Mouse (Mus musculus): Measurements from ENCODE around the gene Olfr1047.
"Not testable (repeated sequence)": the region's sequence is repeated elsewhere in the genome, so short reads cannot be mapped to it uniquely, and the experiment has no call there.

The Olfr1047 gene

DNA sequence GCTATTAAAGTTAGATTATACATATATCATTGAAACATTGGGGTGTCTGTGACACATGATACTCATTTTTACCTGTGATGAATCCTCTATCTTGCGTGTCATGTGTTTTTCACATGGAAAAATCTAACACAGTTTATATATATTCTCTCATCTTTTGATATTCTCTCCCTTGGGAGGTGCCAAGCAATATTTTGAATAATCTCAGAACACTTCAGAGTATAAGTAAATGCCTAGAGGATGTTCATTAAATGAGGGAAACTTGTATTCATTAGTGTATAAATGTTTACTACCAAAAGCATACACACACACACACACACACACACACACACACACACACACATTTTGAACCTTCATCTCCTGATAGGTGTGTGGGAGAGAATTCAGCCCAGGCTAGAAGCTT is at the start of gene Olfr1047:
TSS of gene Olfr1047 (minus strand) at position 101 of the 400 bp plus-strand sequence.
- DNase-seq (ENCODE audit: low spot score in 2 of 2), result no peak

DNA sequence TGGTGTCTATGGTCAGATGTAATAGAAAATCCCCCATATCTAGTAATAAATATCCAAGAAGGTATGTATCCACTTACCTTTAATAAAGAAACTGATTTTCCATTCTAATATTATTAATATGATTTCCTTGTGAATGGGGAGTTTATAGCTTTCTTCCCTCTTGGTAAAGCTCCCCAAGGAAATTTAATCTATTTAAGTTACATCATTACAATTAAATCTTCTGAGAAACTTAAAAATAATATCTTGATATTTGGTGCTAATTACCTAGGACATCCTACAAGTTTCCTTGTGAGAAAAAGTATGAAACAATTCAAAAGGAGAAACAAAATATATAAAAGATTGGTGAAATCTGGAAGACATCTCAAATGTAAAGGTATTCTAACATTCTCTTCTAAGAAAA is 47.8 kb upstream of the Olfr1047 start, which contains the start of gene Olfr1051:
TSS of gene Olfr1051 (minus strand) at position 101 of the 400 bp plus-strand sequence.
- DNase-seq (ENCODE audit: low spot score in 2 of 2), result not testable (repeated sequence)

DNA sequence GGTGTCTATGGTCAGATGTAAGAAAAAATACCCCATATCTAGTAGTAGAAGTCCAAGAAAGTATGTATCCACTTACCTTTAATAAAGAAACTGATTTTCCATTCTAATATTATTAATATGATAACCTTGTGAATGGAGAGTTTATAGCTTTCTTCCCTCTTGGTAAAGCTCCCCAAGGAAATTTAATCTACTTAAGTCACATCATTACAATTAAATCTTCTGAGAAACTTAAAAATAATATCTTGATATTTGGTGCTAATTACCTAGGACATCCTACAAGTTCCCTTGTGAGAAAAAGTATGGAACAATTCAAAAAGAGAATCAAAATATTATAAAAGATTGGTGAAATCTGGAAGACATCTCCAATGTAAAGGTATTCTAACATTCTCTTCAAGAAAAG is 27.0 kb upstream of the Olfr1047 start, which contains the start of gene Olfr1049:
TSS of gene Olfr1049 (minus strand) at position 101 of the 400 bp plus-strand sequence.
- not testable (repeated sequence) for DNase-seq (ENCODE audit: low spot score in 2 of 2)

DNA sequence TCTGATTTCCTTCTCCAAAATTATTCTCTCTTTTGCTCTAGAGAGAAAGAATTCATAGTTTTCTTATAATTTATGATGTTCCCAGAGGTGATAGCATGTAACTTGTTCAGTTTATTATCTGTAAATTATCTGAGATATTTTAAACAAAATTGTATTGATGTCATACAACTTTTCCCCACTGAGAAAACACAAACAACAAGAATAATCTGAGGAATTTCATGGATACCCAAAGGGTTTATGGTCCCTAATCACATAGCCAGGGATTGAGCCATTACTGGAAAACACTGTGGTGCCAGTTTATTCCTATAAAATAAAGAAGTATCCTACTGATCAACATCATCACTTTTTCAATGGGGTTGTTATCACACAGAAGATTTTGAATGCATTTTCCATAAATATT is 9.0 kb upstream of the Olfr1047 start, which contains the start of gene Olfr1048:
TSS of gene Olfr1048 (minus strand) at position 101 of the 400 bp plus-strand sequence.
- DNase-seq (ENCODE audit: low spot score in 2 of 2), result no peak

DNA sequence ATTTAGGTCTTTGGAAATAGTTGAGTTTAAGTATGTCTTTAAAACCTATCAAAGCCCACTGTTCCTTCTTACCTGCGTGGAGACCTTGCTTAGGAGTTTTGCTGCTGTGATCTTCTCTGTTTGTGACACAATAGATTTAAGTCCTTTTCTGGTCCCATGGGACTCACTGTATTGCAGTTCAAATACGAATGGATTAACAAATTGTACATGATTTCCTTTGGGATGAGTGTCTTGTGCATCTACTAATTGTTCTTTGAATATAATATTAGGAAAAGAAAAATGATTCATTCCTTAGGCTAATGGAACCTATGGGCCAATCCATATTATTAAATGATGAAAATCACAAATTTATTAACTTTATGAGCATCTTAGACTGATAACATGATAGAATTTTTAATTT is 12.0 kb downstream of the Olfr1047 start, which contains the start of gene Olfr1046:
TSS of gene Olfr1046 (minus strand) at position 101 of the 400 bp plus-strand sequence.
- DNase-seq (ENCODE audit: low spot score in 2 of 2), result no peak

DNA sequence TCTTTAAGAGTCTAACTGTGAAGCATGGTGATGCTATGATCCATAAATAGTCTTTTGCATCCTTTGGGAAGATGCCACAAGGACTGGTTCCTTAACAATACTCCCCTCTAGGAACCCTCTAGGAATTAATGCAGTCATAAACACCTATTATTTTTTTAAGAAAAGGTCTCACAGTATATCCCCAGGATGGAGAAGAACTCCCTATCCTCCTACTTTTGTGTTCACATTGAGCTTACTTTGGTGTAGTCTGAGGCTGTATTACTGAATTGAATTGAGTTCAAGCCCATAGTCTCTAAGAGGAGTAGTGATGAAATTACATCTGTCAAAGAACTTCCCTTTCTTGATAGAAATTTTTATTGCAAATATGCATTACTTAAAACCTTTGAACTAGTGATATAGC is 28.3 kb downstream of the Olfr1047 start, which contains the start of gene Olfr1045:
TSS of gene Olfr1045 (minus strand) at position 101 of the 400 bp plus-strand sequence.
- DNase-seq (ENCODE audit: low spot score in 2 of 2), result no peak

DNA sequence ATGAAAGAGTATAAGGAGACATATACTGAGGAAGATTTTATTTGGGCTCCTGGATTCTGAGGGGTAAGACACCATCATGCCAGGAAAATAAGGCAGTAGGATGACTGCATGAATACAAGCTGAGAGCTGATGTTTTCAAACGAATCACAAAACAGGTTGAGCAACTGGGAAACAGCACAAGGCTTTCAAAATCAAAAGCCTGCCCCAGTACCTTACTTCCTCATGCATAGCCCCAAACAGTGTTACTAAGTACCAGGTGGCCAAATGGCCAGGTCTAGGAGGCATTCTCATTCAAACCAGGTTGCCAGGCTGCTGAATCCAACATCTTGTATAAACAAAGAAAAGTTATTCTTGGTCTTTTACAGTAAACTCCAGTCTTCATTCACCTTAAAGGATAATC is 35.3 kb downstream of the Olfr1047 start:
- no peak for DNase-seq (ENCODE audit: low spot score in 2 of 2)

DNA sequence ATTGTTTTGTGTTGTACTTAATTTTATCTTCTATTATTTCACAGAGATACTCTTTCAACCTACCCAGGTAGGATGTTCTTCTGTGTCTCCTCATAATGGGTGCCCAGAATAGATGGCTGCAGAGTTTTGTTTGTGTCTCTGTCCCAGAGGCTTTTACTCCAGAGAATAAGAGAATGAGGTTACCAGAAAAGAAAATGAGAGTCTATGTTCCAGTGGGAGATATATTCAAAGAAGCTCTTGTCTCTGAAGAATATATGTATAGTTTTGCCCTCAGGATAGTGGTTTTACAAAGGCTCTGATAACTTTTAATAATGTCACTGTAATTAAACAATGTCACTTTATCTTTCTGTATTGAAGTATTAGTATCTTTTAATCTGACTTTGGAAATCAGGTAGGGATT is 45.6 kb downstream of the Olfr1047 start, which contains the start of gene Olfr52:
TSS of gene Olfr52 (minus strand) at position 101 of the 400 bp plus-strand sequence.
- DNase-seq (ENCODE audit: low spot score in 2 of 2), result no peak

DNA sequence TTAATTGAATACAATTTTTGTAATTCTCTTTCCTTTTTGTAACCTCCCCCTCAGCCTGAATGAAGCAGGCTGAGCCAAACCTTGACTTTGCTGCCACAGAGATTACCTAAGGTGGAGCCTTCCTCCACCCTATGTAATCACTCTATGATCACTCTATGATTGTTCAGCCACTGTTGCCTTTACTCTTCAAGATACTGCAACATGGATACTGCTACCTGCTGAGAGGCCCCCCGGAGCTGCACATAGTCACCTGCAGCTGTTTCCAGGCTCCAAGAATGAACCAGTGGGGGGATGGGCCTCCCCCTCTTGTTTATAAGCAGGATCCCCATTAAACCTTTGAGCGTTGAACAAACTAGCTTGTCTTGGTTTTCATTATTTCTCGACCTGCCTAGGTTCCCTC is 51.3 kb downstream of the Olfr1047 start:
- DNase-seq (ENCODE audit: low spot score in 2 of 2), result no peak

DNA sequence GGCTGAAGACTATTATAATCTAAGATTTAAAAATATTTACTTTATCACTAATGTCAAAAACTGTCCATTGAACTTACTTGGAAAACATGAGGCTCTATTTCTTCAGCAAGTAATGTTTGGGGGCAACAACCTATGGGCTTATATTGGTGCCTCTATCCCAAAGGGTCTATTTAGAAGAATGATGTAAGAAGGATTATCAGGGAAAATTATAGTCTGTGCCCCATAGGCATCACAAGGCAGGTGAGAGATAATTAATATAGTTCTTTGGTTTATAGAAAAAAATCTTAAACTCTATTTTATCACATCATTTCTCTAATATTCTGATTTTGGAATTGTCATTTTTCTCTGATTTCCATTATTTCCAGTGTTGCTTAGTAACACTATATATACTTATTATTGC is 53.5 kb downstream of the Olfr1047 start, which contains the start of gene Olfr1044:
TSS of gene Olfr1044 (minus strand) at position 101 of the 400 bp plus-strand sequence.
- no peak for DNase-seq (ENCODE audit: low spot score in 2 of 2)

Measured in spleen, postnatal 10 days (tissue).